Mouse (Mus musculus) hindbrain, embryonic 12.5 days (tissue): Measurements from ENCODE around the gene Cygb. TPM values are rescaled to one million over a fixed set of nuclear protein-coding genes. Genes with fewer than 3 reads are reported as not detected.
A peak's percentile ranks its signal among the peaks of the same experiment; 100 is the strongest.

Experiments
- ATAC-seq: fragments of 200-750 bp; cut with Nextera tagmentation; 2 replicates; pipeline ENCODE4 v1.8.0; 2017; ENCODE audit warnings: moderate TSS enrichment; ENCODE audit not compliant: low FRiP score
- H3K27ac ChIP-seq: fragments of 300-500 bp; sonication (generic); 2 replicates; pipeline ENCODE4 v1.5.1; 2016; ENCODE audit warnings: mild to moderate bottlenecking
- H3K27me3 ChIP-seq: fragments of 300-500 bp; sonication (generic); 2 replicates; pipeline ENCODE4 v1.6.1; 2016; ENCODE audit warnings: mild to moderate bottlenecking
- H3K36me3 ChIP-seq: fragments of 300-500 bp; sonication (generic); 2 replicates; pipeline ENCODE4 v1.6.1; 2016; ENCODE audit warnings: mild to moderate bottlenecking
- H3K4me1 ChIP-seq: fragments of 300-500 bp; sonication (generic); 2 replicates; pipeline ENCODE4 v1.6.1; 2016
- H3K4me2 ChIP-seq: fragments of 300-500 bp; sonication (generic); replicated peaks from 2 replicates; pipeline ENCODE4 v1.6.1; 2016; ENCODE audit warnings: mild to moderate bottlenecking
- H3K4me3 ChIP-seq: fragments of 300-500 bp; sonication (generic); 2 replicates; pipeline ENCODE4 v1.5.1; 2016; ENCODE audit warnings: mild to moderate bottlenecking
- H3K9ac ChIP-seq: fragments of 300-500 bp; sonication (generic); 2 replicates; pipeline ENCODE4 v1.6.1; 2016; ENCODE audit warnings: mild to moderate bottlenecking, moderate library complexity
- H3K9me3 ChIP-seq: fragments of 300-500 bp; sonication (generic); replicated peaks from 2 replicates; pipeline ENCODE4 v1.6.1; 2016; ENCODE audit warnings: mild to moderate bottlenecking
- WGBS: fragments of 180-500 bp; shearing (Covaris S2); methylation state at CpG from one replicate; pipeline ENCODE4 v1.1.7; 2016; 5-methylcytosine and 5-hydroxymethylcytosine counted together
- polyA plus RNA-seq: library from polyadenylated mRNA; unstranded; fragments of >200 nt; fragmentation: Nextera tagmentation; extraction: Ambion mirVana; gene quantifications from 2 replicates; pipeline ENCODE4 v1.2.1, GENCODE M21; 2016

Gene Cygb
- polyA plus RNA-seq, 1 experiment from 2014 or later: 4.5 TPM

- Histone ChIP-seq H3K27me3 (peaks cover 54% of the 10 kb centered on the region), H3K4me3 (peak overlapping the region; percentile 42), H3K36me3 (no peaks in the 10 kb centered on the region), H3K4me1 (peaks cover 38% of the 10 kb centered on the region), H3K9ac (peak overlapping the region; percentile 47), H3K27ac (no peak overlapping the region), H3K4me2 (peak overlapping the region; percentile 56), H3K9me3 (no peaks in the 10 kb centered on the region)
- 13% methylated on average over 41 of the region's 42 CpGs for WGBS
- 0 out of 2 replicates have a peak, but pooled peaks have one; percentile 36 for ATAC-seq
Measured at GRCm38 (mm10) chr11:116624131-116624832, 29.8 kb downstream of the Cygb start.

- Histone ChIP-seq H3K9me3 (no peaks in the 10 kb centered on the region), H3K36me3 (no peaks in the 10 kb centered on the region), H3K27ac (no peak overlapping the region), H3K4me1 (peaks cover 41% of the 10 kb centered on the region), H3K4me2 (peak overlapping the region; percentile 56), H3K27me3 (peaks cover 54% of the 10 kb centered on the region), H3K4me3 (peak overlapping the region; percentile 42), H3K9ac (peak overlapping the region; percentile 47)
- ATAC-seq: 0 out of 2 replicates have a peak, but pooled peaks have one; percentile 27
- WGBS: 6% methylated on average over 40 of the region's 40 CpGs
Measured at GRCm38 (mm10) chr11:116623281-116624124, 30.6 kb downstream of the Cygb start.

GRCm38 (mm10) chr11:116621258-116621704 is 32.8 kb downstream of the Cygb start:
- peaks cover 43% of the 10 kb centered on the region for H3K4me1 ChIP-seq
- no peaks in the 10 kb centered on the region for H3K36me3 ChIP-seq
- H3K27ac ChIP-seq: 0 out of 2 replicates have a peak overlapping the region, but pooled peaks have one; percentile 37
- H3K4me2 ChIP-seq: no peak overlapping the region
- H3K9me3 ChIP-seq: no peaks in the 10 kb centered on the region
- H3K9ac ChIP-seq: no peak overlapping the region
- peaks cover 49% of the 10 kb centered on the region for H3K27me3 ChIP-seq
- 57% methylated on average over 6 of the region's 6 CpGs for WGBS
- no peak for ATAC-seq
- H3K4me3 ChIP-seq: no peak overlapping the region

GRCm38 (mm10) chr11:116620559-116621253 is 33.4 kb downstream of the Cygb start:
- H3K9ac ChIP-seq: no peak overlapping the region
- 80% methylated on average over 10 of the region's 10 CpGs for WGBS
- peaks cover 49% of the 10 kb centered on the region for H3K27me3 ChIP-seq
- no peak for ATAC-seq
- H3K36me3 ChIP-seq: no peaks in the 10 kb centered on the region
- no peaks in the 10 kb centered on the region for H3K9me3 ChIP-seq
- peak overlapping the region; percentile 37 for H3K27ac ChIP-seq
- no peak overlapping the region for H3K4me2 ChIP-seq
- H3K4me3 ChIP-seq: no peak overlapping the region
- peaks cover 48% of the 10 kb centered on the region for H3K4me1 ChIP-seq

- H3K27me3 ChIP-seq: peaks cover 46% of the 10 kb centered on the region
- no peaks in the 10 kb centered on the region for H3K36me3 ChIP-seq
- WGBS: 52% methylated on average over 9 of the region's 9 CpGs
- H3K27ac ChIP-seq: no peak overlapping the region
- peaks cover 49% of the 10 kb centered on the region for H3K4me1 ChIP-seq
- no peak overlapping the region for H3K9ac ChIP-seq
- no peaks in the 10 kb centered on the region for H3K9me3 ChIP-seq
- no peak overlapping the region for H3K4me3 ChIP-seq
- H3K4me2 ChIP-seq: 0 out of 2 replicates have a peak overlapping the region, but pooled peaks have one; percentile 5
- ATAC-seq: no peak
Measured at GRCm38 (mm10) chr11:116620073-116620472, 34.0 kb downstream of the Cygb start.

- Histone ChIP-seq H3K9me3 (no peaks in the 10 kb centered on the region), H3K4me1 (peaks cover 49% of the 10 kb centered on the region), H3K9ac (no peak overlapping the region), H3K4me2 (no peak overlapping the region), H3K27ac (no peak overlapping the region), H3K4me3 (no peak overlapping the region), H3K36me3 (no peaks in the 10 kb centered on the region), H3K27me3 (peaks cover 41% of the 10 kb centered on the region)
- WGBS: 74% methylated on average over 8 of the region's 8 CpGs
- no peak for ATAC-seq
Measured at GRCm38 (mm10) chr11:116619561-116619960, 34.6 kb downstream of the Cygb start.

- no peak overlapping the region for H3K4me3 ChIP-seq
- peaks cover 44% of the 10 kb centered on the region for H3K4me1 ChIP-seq
- H3K27ac ChIP-seq: no peak overlapping the region
- no peaks in the 10 kb centered on the region for H3K36me3 ChIP-seq
- H3K27me3 ChIP-seq: peaks cover 37% of the 10 kb centered on the region
- no peak for ATAC-seq
- no peak overlapping the region for H3K9ac ChIP-seq
- H3K4me2 ChIP-seq: no peak overlapping the region
- 92% methylated on average over 7 of the region's 7 CpGs for WGBS
- no peaks in the 10 kb centered on the region for H3K9me3 ChIP-seq
Measured at GRCm38 (mm10) chr11:116619156-116619555, 35.0 kb downstream of the Cygb start.

- Histone ChIP-seq H3K9me3 (no peaks in the 10 kb centered on the region), H3K4me2 (no peak overlapping the region), H3K27ac (no peak overlapping the region), H3K27me3 (peaks cover 32% of the 10 kb centered on the region), H3K4me3 (no peak overlapping the region), H3K9ac (no peak overlapping the region), H3K4me1 (peaks cover 40% of the 10 kb centered on the region), H3K36me3 (no peaks in the 10 kb centered on the region)
- ATAC-seq: no peak
- WGBS: 90% methylated on average over 7 of the region's 7 CpGs
Measured at GRCm38 (mm10) chr11:116618666-116619065, 35.4 kb downstream of the Cygb start.

GRCm38 (mm10) chr11:116617641-116618040 is 36.5 kb downstream of the Cygb start:
- WGBS: 87% methylated on average over 7 of the region's 7 CpGs
- Histone ChIP-seq H3K9me3 (no peaks in the 10 kb centered on the region), H3K27me3 (peaks cover 22% of the 10 kb centered on the region), H3K9ac (no peak overlapping the region), H3K4me3 (no peak overlapping the region), H3K36me3 (no peaks in the 10 kb centered on the region), H3K27ac (no peak overlapping the region), H3K4me1 (peaks cover 35% of the 10 kb centered on the region), H3K4me2 (no peak overlapping the region)
- no peak for ATAC-seq

GRCm38 (mm10) chr11:116616438-116617118 is 37.5 kb downstream of the Cygb start:
- no peaks in the 10 kb centered on the region for H3K9me3 ChIP-seq
- no peak overlapping the region for H3K4me2 ChIP-seq
- H3K27ac ChIP-seq: no peak overlapping the region
- H3K4me3 ChIP-seq: no peak overlapping the region
- H3K9ac ChIP-seq: no peak overlapping the region
- peaks cover 13% of the 10 kb centered on the region; the same call in 1 of the 2 replicates for H3K27me3 ChIP-seq
- H3K36me3 ChIP-seq: no peaks in the 10 kb centered on the region
- peaks cover 32% of the 10 kb centered on the region for H3K4me1 ChIP-seq
- WGBS: 79% methylated on average over 10 of the region's 10 CpGs
- ATAC-seq: no peak

- Histone ChIP-seq H3K36me3 (no peaks in the 10 kb centered on the region), H3K27me3 (0 out of 2 replicates have a peak, but pooled peaks cover 6% of the 10 kb centered on the region), H3K9ac (no peak overlapping the region), H3K4me3 (no peak overlapping the region), H3K4me1 (peaks cover 25% of the 10 kb centered on the region), H3K4me2 (no peak overlapping the region), H3K27ac (no peak overlapping the region), H3K9me3 (no peaks in the 10 kb centered on the region)
- WGBS: 50% methylated on average over 15 of the region's 15 CpGs
- ATAC-seq: no peak
Measured at GRCm38 (mm10) chr11:116615735-116616437, 38.2 kb downstream of the Cygb start.
